Mouse (Mus musculus) intestine, embryonic 16.5 days (tissue): ENCODE results near the gene Oca2. TPM values are rescaled to one million over a fixed set of nuclear protein-coding genes. Genes with fewer than 3 reads are reported as not detected.

ENCODE experiments used
- ATAC-seq: fragments of 200-750 bp; cut with Nextera tagmentation; 2 replicates; pipeline ENCODE4 v1.8.0; 2017; ENCODE audit warnings: moderate TSS enrichment, moderate library complexity
- H3K27ac ChIP-seq: fragments of 300-500 bp; sonication (generic); 2 replicates; pipeline ENCODE4 v1.5.1; 2014; ENCODE audit warnings: mild to moderate bottlenecking, low read length
- H3K27me3 ChIP-seq: fragments of 300-500 bp; sonication (generic); replicated peaks from 2 replicates; pipeline ENCODE4 v1.6.1; 2014; ENCODE audit warnings: low read length, control low read depth, mixed read lengths; ENCODE audit not compliant: control insufficient read depth, insufficient read depth
- H3K36me3 ChIP-seq: fragments of 300-500 bp; sonication (generic); 2 replicates; pipeline ENCODE4 v1.6.1; 2014; ENCODE audit warnings: low read length, control low read depth; ENCODE audit not compliant: control insufficient read depth, insufficient read depth
- H3K4me1 ChIP-seq: fragments of 300-500 bp; sonication (generic); 2 replicates; pipeline ENCODE4 v1.6.1; 2014; ENCODE audit warnings: low read length, control low read depth, mixed read lengths; ENCODE audit not compliant: control insufficient read depth, insufficient read depth
- H3K4me2 ChIP-seq: fragments of 300-500 bp; sonication (generic); 2 replicates; pipeline ENCODE4 v1.6.1; 2014; ENCODE audit warnings: low read depth, low read length, control low read depth
- H3K4me3 ChIP-seq: fragments of 300-500 bp; sonication (generic); 2 replicates; pipeline ENCODE4 v1.5.1; 2014; ENCODE audit warnings: mild to moderate bottlenecking, low read length
- H3K9ac ChIP-seq: fragments of 300-500 bp; sonication (generic); 2 replicates; pipeline ENCODE4 v1.6.1; 2014; ENCODE audit warnings: low read depth, low read length
- H3K9me3 ChIP-seq: fragments of 300-500 bp; sonication (generic); 2 replicates; pipeline ENCODE4 v1.6.1; 2016; ENCODE audit warnings: low read length, control low read depth; ENCODE audit not compliant: control insufficient read depth
- WGBS: fragments of 180-500 bp; shearing (Covaris S2); extraction: QIAGEN DNeasy Blood & Tissue Kit; methylation state at CpG from one replicate; pipeline ENCODE4 v1.1.7; 2014; 5-methylcytosine and 5-hydroxymethylcytosine counted together
- polyA plus RNA-seq: library from polyadenylated mRNA; unstranded; fragments of >200 nt; fragmentation: Nextera tagmentation; extraction: Ambion mirVana; gene quantifications from 2 replicates; pipeline ENCODE4 v1.2.1, GENCODE M21; 2015

Gene Oca2
- polyA plus RNA-seq, 1 experiment from 2014 or later, result 0.13 TPM

- H3K4me3 ChIP-seq, result no peak overlapping the region
- WGBS, result 90% methylated on average over 3 of the region's 3 CpGs
- H3K36me3 ChIP-seq, result no peaks in the 10 kb centered on the region
- H3K4me2 ChIP-seq, result no peak overlapping the region
- no peaks in the 10 kb centered on the region for H3K27me3 ChIP-seq
- ATAC-seq, result no peak
- no peak overlapping the region for H3K27ac ChIP-seq
- H3K4me1 ChIP-seq, result no peaks in the 10 kb centered on the region
- no peaks in the 10 kb centered on the region for H3K9me3 ChIP-seq
- no peak overlapping the region for H3K9ac ChIP-seq
Measured at GRCm38 (mm10) chr7:56236617-56237016, 2.9 kb upstream of the Oca2 start.

GRCm38 (mm10) chr7:56254568-56254967 lies 15.0 kb downstream of the Oca2 start:
- no peak for ATAC-seq
- WGBS, result 78% methylated on average over 10 of the region's 10 CpGs
- no peaks in the 10 kb centered on the region for H3K4me1 ChIP-seq

DNA sequence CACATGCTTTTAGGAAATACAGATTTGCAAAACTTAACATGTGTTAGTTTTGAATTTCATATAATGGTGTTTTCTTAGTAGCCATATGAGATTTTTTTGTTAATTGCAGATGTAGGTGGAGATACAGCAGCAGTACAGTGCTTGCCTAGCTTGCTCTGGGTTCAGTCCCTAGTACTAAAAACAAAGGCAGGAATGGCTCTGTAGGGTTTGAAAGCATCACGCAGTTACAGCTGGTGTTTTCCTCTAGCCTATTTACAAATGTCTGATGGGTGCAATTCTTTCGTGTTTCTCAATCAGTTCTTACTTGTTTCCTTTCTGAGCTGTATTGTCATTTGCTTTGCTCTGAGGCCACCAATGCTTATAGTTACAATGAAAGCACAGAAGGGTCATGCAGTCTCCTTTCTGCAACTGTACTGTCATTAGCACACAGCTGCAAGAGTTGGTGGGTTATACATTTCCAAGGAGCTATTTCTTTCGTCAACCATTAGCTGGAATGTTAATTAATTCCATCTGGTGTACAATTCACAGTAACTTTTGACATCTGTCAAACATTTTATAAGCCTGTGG lies 18.4 kb downstream of the Oca2 start:
- no peak for ATAC-seq
- Histone ChIP-seq H3K36me3 (no peaks in the 10 kb centered on the region), H3K4me2 (no peak overlapping the region), H3K27me3 (no peaks in the 10 kb centered on the region), H3K27ac (no peak overlapping the region), H3K9me3 (no peaks in the 10 kb centered on the region), H3K9ac (no peak overlapping the region), H3K4me1 (no peaks in the 10 kb centered on the region), H3K4me3 (no peak overlapping the region)
- WGBS, result 80% methylated on average over 3 of the region's 3 CpGs

More at GRCm38 (mm10) chr7:56254568-56254967, 15.0 kb downstream of the Oca2 start:
- Histone ChIP-seq H3K4me3 (no peak overlapping the region), H3K9me3 (no peaks in the 10 kb centered on the region), H3K9ac (no peak overlapping the region), H3K36me3 (no peaks in the 10 kb centered on the region), H3K4me2 (no peak overlapping the region), H3K27me3 (no peaks in the 10 kb centered on the region), H3K27ac (no peak overlapping the region)

DNA sequence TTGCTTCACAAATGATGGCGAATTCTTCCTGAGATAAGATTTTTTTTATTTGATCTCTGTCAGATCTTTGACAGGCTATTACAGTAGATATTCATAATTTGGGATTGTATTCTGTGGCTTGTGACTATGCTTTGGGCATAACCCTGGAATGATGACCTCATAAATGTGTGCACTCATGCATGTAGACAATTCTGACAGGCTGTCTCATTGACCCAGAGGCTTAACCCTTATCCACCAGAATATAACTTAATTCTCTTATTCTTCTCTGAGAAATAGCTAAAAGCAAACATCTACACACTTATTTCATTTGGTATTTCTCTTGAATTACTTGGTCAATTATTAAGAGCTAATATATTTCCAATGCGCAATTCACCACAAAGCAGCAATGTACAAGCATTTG lies 37.9 kb downstream of the Oca2 start:
- 84% methylated on average over 2 of the region's 2 CpGs for WGBS
- Histone ChIP-seq H3K4me3 (no peak overlapping the region), H3K27me3 (no peaks in the 10 kb centered on the region), H3K4me2 (no peak overlapping the region), H3K36me3 (no peaks in the 10 kb centered on the region), H3K9me3 (no peaks in the 10 kb centered on the region), H3K9ac (no peak overlapping the region), H3K4me1 (no peaks in the 10 kb centered on the region), H3K27ac (no peak overlapping the region)
- ATAC-seq, result no peak

DNA sequence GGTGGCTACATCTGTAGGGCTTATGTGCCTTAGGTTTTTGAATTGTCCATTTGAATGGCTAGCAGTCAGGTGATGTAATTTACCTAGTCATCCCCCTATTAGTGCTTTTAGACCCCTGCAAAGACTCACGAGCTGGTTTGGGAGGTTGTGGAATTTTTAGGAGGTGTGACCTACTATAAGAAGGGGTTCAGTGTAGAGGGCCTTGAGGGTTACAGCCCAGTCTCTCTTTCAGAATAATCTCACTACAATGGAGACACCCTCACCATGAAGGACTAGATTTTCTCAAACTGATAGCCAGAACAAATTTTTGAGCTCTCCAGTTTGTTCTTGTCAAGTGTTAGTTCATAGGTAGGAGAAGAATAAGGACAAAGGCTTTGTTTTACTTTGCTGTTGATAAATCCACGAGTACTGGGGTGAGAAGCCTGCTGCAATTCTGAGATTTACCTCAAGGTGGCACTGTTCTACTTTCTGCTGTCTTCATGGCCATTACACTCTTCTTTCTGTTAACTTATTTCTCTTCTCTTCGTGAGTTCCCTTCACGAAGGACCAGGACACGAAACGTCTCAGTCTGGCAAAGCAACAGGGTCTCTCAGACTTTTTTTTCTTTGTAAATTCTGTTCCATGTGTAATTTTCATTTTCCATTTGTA lies 52.0 kb downstream of the Oca2 start:
- 29% methylated on average over 6 of the region's 6 CpGs for WGBS
- no peak overlapping the region for H3K4me3 ChIP-seq
- H3K9ac ChIP-seq, result no peak overlapping the region
- no peak overlapping the region for H3K4me2 ChIP-seq
- H3K9me3 ChIP-seq, result no peaks in the 10 kb centered on the region
- ATAC-seq, result no peak
- H3K4me1 ChIP-seq, result no peaks in the 10 kb centered on the region
- H3K27ac ChIP-seq, result no peak overlapping the region
- no peaks in the 10 kb centered on the region for H3K36me3 ChIP-seq
- no peaks in the 10 kb centered on the region for H3K27me3 ChIP-seq

GRCm38 (mm10) chr7:56304408-56304807 lies 64.8 kb downstream of the Oca2 start:
- H3K27me3 ChIP-seq, result no peaks in the 10 kb centered on the region
- H3K4me1 ChIP-seq, result no peaks in the 10 kb centered on the region
- no peak overlapping the region for H3K4me3 ChIP-seq
- no peak overlapping the region for H3K4me2 ChIP-seq
- H3K9ac ChIP-seq, result no peak overlapping the region
- WGBS, result 18% methylated on average over 1 of the region's 1 CpGs
- H3K9me3 ChIP-seq, result no peaks in the 10 kb centered on the region
- no peak overlapping the region for H3K27ac ChIP-seq
- no peak for ATAC-seq
- H3K36me3 ChIP-seq, result no peaks in the 10 kb centered on the region

GRCm38 (mm10) chr7:56314358-56314757 lies 74.8 kb downstream of the Oca2 start:
- no peak for ATAC-seq
- H3K4me2 ChIP-seq, result no peak overlapping the region
- H3K9ac ChIP-seq, result no peak overlapping the region
- 85% methylated on average over 5 of the region's 5 CpGs for WGBS
- no peak overlapping the region for H3K27ac ChIP-seq
- H3K4me1 ChIP-seq, result no peaks in the 10 kb centered on the region
- no peaks in the 10 kb centered on the region for H3K27me3 ChIP-seq
- H3K9me3 ChIP-seq, result no peaks in the 10 kb centered on the region
- H3K4me3 ChIP-seq, result no peak overlapping the region
- no peaks in the 10 kb centered on the region for H3K36me3 ChIP-seq

- ATAC-seq, result no peak
- H3K4me1 ChIP-seq, result no peaks in the 10 kb centered on the region
- H3K4me2 ChIP-seq, result no peak overlapping the region
- H3K36me3 ChIP-seq, result no peaks in the 10 kb centered on the region
- 66% methylated on average over 7 of the region's 7 CpGs for WGBS
- no peak overlapping the region for H3K9ac ChIP-seq
- no peak overlapping the region for H3K4me3 ChIP-seq
- no peaks in the 10 kb centered on the region for H3K27me3 ChIP-seq
- H3K9me3 ChIP-seq, result no peaks in the 10 kb centered on the region
- no peak overlapping the region for H3K27ac ChIP-seq
Measured at GRCm38 (mm10) chr7:56315630-56316529, 76.3 kb downstream of the Oca2 start.

DNA sequence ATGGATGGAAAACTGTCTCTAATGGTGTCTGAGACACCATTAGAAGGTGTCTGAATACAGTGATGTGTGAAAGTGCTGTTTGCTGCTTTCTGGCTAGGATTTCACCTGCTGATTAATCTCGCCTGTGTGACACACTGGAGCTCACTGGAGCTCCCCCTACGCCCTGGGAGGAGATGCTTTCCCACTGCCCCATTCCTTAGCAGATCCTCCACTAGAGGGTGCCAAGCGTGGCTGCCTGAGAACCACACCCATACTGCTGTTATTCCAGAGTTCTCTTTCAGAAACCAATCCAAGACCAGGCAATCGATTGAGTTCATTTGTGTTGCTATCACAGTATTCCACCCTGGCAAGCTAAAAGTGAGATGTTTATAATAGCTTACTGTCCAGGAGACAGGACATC lies 88.2 kb downstream of the Oca2 start:
- no peak overlapping the region for H3K4me3 ChIP-seq
- H3K9me3 ChIP-seq, result no peaks in the 10 kb centered on the region
- H3K9ac ChIP-seq, result no peak overlapping the region
- H3K36me3 ChIP-seq, result no peaks in the 10 kb centered on the region
- H3K27ac ChIP-seq, result no peak overlapping the region
- WGBS, result 53% methylated on average over 4 of the region's 4 CpGs
- no peak overlapping the region for H3K4me2 ChIP-seq
- no peak for ATAC-seq
- H3K27me3 ChIP-seq, result no peaks in the 10 kb centered on the region
- H3K4me1 ChIP-seq, result no peaks in the 10 kb centered on the region
